Mouse (Mus musculus) neural tube, postnatal 0 days (tissue): ENCODE results near the gene Tgm1. TPM values are rescaled to one million over a fixed set of nuclear protein-coding genes. Genes with fewer than 3 reads are reported as not detected.

ENCODE experiments used
- polyA plus RNA-seq: library from polyadenylated mRNA; unstranded; fragments of >200 nt; fragmentation: Nextera tagmentation; extraction: Ambion mirVana; gene quantifications from 2 replicates; pipeline ENCODE4 v1.2.1, GENCODE M21; 2015

Gene Tgm1
- 0.19 and 0.46 TPM in 2 replicates for polyA plus RNA-seq

DNA sequence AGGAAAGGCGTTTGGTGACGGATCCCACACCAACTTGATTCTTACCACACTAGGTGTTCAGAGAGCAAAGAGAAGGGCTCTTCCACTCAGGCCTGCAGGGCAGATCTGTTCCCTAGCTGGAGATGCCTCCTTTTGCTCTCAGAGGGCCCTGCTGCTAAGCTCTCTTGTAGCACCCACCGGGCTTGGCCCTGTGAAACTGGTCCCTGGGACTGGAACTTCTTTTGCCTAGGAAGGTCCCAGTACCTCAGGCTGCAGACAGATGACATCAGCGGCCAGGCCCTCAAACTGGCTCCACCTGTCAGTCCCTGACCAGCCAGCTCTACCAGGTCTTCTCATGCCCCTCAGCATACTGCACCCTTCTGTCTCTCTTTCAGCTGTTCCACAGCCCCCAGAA is at the start of gene Tgm1:
Gene Tgm1, minus strand, starts transcription at position 198 of the 394 bp plus-strand sequence.

DNA sequence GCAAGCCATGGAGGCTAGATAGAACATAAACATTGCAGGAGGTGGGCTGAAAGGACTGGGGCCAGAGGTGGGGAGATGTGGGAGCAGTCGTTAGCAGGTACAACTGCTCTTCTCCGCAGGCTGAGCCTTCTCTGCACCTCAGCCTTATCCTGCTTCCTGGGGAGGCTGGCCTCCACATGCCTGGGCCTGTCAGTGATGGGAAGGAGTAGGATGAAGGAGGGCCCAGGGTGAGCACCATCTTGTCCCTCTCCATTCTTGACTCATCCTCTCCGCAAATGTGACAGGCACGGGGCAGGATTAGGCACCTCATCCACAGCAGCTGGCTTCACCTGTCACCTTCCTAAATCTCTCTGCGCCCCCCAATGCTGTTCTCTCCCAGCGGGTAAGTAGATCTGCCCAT is 47.4 kb upstream of the Tgm1 start, which contains the start of gene Ltb4r2:
Gene Ltb4r2, plus strand, starts transcription at position 266 of the 400 bp plus-strand sequence.

GRCm38 (mm10) chr14:55758363-55758784 is 44.6 kb upstream of the Tgm1 start, which contains the start of gene Cideb:
Cideb (minus strand) TSS chr14:55758458.

GRCm38 (mm10) chr14:55745180-55745860 is 31.6 kb upstream of the Tgm1 start, which contains the start of the genes Dhrs1 and Nop9:
Dhrs1 (minus strand) TSS chr14:55745690.
Nop9 (plus strand) TSS chr14:55745693.

DNA sequence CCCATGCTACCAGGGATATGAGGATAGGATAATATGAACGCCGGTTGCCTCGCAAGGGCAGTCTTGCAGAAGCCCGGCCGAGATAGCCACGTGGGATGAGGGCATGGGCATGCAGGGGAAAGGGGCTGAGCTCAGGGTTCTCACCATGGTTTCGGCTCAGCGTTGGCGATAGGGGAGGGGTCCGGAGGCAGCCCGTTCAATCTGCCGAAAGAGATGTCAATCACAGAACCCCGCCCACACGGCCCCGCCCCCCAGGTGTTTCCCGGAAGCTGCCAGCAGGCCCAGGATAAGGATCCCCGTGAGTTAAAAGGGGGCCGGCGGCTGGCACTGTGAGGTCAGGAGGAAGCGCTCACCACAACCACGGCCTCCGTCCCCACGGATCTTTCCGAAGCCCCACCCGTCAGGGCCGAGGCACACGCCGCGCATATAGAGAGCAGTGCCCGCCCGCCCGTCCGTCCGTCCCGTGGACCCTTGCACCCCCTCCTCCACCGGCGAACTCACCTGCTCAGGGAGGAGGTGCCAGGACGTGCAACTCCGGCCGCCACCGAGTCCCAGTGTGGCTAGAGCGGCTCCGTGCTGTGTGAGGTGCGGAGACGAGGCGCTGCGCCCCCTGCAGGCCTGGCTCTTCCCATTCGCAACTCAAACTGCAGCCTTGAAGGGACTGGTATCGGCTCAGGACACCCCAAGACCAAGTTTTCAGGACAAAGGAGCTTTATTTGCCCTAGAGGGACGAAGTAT is 8.1 kb upstream of the Tgm1 start, which contains the start of gene Rabggta:
Gene Rabggta, minus strand, starts transcription at position 564 of the 738 bp plus-strand sequence.

DNA sequence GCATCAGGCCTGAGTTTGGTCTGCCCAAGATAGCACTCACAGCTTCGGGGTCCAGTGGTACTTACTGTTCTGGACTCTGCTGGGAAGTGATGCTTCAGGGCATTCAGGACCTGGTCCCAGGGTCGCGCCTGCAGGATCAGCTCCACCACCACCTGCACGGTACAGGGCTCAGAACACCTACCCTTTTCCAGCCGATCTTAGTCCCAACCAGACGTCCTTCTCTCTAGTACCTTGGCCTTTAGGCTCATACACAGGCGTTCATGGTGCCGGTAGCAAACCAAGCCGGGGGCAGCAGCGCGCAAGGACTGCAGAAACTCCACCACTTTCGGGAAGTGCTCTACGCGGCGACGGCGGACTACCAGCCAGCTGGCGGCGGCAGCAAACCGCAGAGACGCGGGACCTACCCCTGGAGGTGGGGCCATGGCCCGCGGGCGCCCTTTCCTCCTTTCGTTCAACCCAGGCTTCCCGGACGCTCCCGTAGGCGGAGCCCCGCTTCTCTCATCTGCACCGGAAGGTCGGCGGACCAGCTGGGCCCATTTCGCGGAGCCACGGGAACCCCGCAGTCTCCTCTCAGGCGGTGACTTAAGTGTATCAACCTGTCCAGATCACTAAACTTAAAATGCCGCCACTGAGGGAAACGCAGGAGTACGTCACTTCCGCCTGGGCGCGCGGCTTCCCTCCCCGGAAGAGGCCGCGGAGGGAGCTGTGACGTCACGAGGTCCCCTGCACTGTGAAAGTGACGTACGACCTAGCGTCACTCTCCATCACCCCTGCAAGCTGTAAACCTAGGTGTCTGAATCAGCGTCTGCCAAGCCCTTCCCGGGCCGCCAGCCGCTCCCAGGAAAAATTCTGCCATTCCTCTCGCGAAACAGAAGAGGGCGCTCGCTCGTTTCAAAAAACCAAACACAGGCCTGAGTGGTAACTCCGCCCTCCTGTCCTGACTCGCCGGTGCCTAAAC is 32.3 kb downstream of the Tgm1 start, which contains the start of gene Tinf2:
Gene Tinf2, minus strand, starts transcription at position 661 of the 958 bp plus-strand sequence.

DNA sequence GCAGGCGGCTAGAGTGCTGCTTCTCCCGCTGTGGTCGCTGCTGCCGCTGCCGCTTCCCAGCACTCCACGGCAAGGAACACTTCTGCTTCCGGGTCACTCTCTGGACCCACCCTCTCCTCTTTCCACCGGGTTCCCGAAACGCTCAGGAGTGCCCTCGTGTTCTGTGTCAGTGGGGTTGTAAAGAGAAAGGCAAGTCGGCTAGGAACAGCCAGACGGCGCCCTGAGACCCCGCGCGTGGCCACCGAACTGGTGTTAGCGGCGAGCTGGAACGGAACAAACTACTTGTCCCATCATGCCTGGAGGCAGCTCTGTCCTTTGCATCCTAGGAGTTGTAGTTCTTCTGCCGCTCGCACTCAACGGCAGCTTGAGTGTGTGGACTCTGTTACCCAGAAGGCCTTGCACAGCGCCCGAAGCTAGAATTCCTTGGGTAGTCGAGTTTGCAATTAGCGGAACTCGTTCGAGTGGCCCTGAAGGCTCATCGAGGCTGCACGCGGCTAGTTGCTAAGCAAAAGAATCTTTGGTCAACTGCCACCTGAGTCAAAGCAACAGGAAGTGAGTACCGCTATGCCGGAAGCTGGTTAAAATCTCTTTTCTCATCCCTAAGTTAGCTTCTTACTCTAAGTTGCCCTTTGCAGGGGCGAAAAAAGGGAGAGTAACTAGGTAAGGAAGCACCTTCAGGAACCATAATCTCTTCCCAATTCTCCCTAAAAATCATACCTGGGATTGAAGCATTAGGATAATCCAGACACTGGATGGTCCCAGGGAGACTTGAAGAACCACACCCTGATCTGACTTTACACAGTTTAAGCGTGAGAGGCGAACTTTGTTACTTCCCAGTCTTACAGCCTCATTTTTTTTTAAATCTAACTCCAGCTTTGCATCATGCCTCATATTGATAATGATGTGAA is 41.6 kb downstream of the Tgm1 start, which contains the start of the genes Gmpr2 and Nedd8:
Gene Gmpr2, plus strand, starts transcription at position 109 of the 908 bp plus-strand sequence.
Gene Nedd8, minus strand, starts transcription at position 292 of the 908 bp plus-strand sequence.

GRCm38 (mm10) chr14:55659960-55660573 is 53.7 kb downstream of the Tgm1 start, which contains the start of gene Mdp1:
Mdp1 (minus strand) TSS chr14:55660508.

Other genes with a start within 250 kb of the Tgm1 start
- gene Dhrs4, start 235.2 kb downstream of the Tgm1 start, polyA plus RNA-seq, result 23.9 and 29.2 TPM in 2 replicates
- 22.4 and 27.9 TPM in 2 replicates for gene Carmil3, start 223.3 kb downstream of the Tgm1 start, polyA plus RNA-seq
- gene Cpne6, start 203.5 kb downstream of the Tgm1 start, polyA plus RNA-seq, result 72.7 and 73.7 TPM in 2 replicates
- gene Nrl, start 188.9 kb downstream of the Tgm1 start, polyA plus RNA-seq, result 0.53 and 0.66 TPM in 2 replicates
- gene Pck2, start 173.7 kb downstream of the Tgm1 start, polyA plus RNA-seq, result 28.3 and 29.6 TPM in 2 replicates
- 77.2 and 77.8 TPM in 2 replicates for gene Dcaf11, start 153.9 kb downstream of the Tgm1 start, polyA plus RNA-seq
- 0.83 and 1.1 TPM in 2 replicates for gene A730061H03Rik, start 153.5 kb downstream of the Tgm1 start, polyA plus RNA-seq
- 0.32 TPM in 1 of 2 replicates, not detected in the other for gene Fitm1, start 138.3 kb downstream of the Tgm1 start, polyA plus RNA-seq
- gene Psme1, start 135.8 kb downstream of the Tgm1 start, polyA plus RNA-seq, result 218 and 246 TPM in 2 replicates
- gene Emc9, start 128.6 kb downstream of the Tgm1 start, polyA plus RNA-seq, result 92.8 and 99.8 TPM in 2 replicates
- 154 and 183 TPM in 2 replicates for gene Psme2, start 122.8 kb downstream of the Tgm1 start, polyA plus RNA-seq
- 16.4 and 23.6 TPM in 2 replicates for gene Rnf31, start 122.2 kb downstream of the Tgm1 start, polyA plus RNA-seq
- 10.0 and 13.8 TPM in 2 replicates for gene Irf9, start 110.4 kb downstream of the Tgm1 start, polyA plus RNA-seq
- 14.5 and 14.7 TPM in 2 replicates for gene Rec8, start 95.9 kb downstream of the Tgm1 start, polyA plus RNA-seq
- gene Ipo4, start 78.0 kb downstream of the Tgm1 start, polyA plus RNA-seq, result 91.3 and 115 TPM in 2 replicates
- gene Gm49378, start 76.0 kb downstream of the Tgm1 start, polyA plus RNA-seq, result 1.4 and 1.9 TPM in 2 replicates
- 56.4 and 60.8 TPM in 2 replicates for gene Tm9sf1, start 70.1 kb downstream of the Tgm1 start, polyA plus RNA-seq
- gene Tssk4, start 63.7 kb downstream of the Tgm1 start, polyA plus RNA-seq, result 0.18 and 0.27 TPM in 2 replicates
- 73.9 and 80.1 TPM in 2 replicates for gene Mdp1, start 53.4 kb downstream of the Tgm1 start, polyA plus RNA-seq
- gene Gmpr2, start 42.0 kb downstream of the Tgm1 start, polyA plus RNA-seq, result 39.0 and 39.8 TPM in 2 replicates
- 600 and 637 TPM in 2 replicates for gene Nedd8, start 41.8 kb downstream of the Tgm1 start, polyA plus RNA-seq
- 23.1 and 26.2 TPM in 2 replicates for gene Tinf2, start 32.1 kb downstream of the Tgm1 start, polyA plus RNA-seq
- 51.6 and 55.1 TPM in 2 replicates for gene Rabggta, start 8.3 kb upstream of the Tgm1 start, polyA plus RNA-seq
- gene Dhrs1, start 31.8 kb upstream of the Tgm1 start, polyA plus RNA-seq, result 98.5 and 99.2 TPM in 2 replicates
- 18.9 and 24.6 TPM in 2 replicates for gene Nop9, start 31.8 kb upstream of the Tgm1 start, polyA plus RNA-seq
- gene Cideb, start 44.5 kb upstream of the Tgm1 start, polyA plus RNA-seq, result 0.57 and 0.76 TPM in 2 replicates
- 0.50 and 0.74 TPM in 2 replicates for gene Ltb4r2, start 47.5 kb upstream of the Tgm1 start, polyA plus RNA-seq
- gene Ltb4r1, start 52.0 kb upstream of the Tgm1 start, polyA plus RNA-seq, result 0.38 and 1.1 TPM in 2 replicates
- 2.4 and 2.6 TPM in 2 replicates for gene Adcy4, start 70.2 kb upstream of the Tgm1 start, polyA plus RNA-seq
- 1.4 and 1.5 TPM in 2 replicates for gene Ripk3, start 74.9 kb upstream of the Tgm1 start, polyA plus RNA-seq
- 5.1 and 5.7 TPM in 2 replicates for gene Nfatc4, start 109.2 kb upstream of the Tgm1 start, polyA plus RNA-seq
- gene Nynrin, start 140.1 kb upstream of the Tgm1 start, polyA plus RNA-seq, result 5.8 and 6.7 TPM in 2 replicates
- 0.68 and 1.0 TPM in 2 replicates for gene Cbln3, start 170.5 kb upstream of the Tgm1 start, polyA plus RNA-seq
- 6.2 and 7.5 TPM in 2 replicates for gene Khnyn, start 171.0 kb upstream of the Tgm1 start, polyA plus RNA-seq
- gene Sdr39u1, start 186.4 kb upstream of the Tgm1 start, polyA plus RNA-seq, result 141 and 152 TPM in 2 replicates
- gene Cma1, start 230.7 kb upstream of the Tgm1 start, polyA plus RNA-seq, result 0.43 and 0.57 TPM in 2 replicates
- gene Cma2, start 237.1 kb upstream of the Tgm1 start, polyA plus RNA-seq, result not detected in 2 replicates